Mouse (Mus musculus): Measurements from ENCODE around the gene Ankrd28. TPM values are rescaled to one million over a fixed set of nuclear protein-coding genes. Genes with fewer than 3 reads are reported as not detected.

Gene Ankrd28
- polyA plus RNA-seq, 1 experiment from 2014 or later = 7.9 TPM

- Histone ChIP-seq H3K4me1 (ENCODE audit: control insufficient read depth, insufficient read depth, low read length) (peaks cover 17% of the 10 kb centered on the region), H3K9me3 (replicated peaks; ENCODE audit: control insufficient read depth, low read length) (no peaks in the 10 kb centered on the region), H3K36me3 (ENCODE audit: control insufficient read depth, insufficient read depth, low read length) (no peaks in the 10 kb centered on the region), H3K4me3 (ENCODE audit: low read depth, low read length) (no peak overlapping the region), H3K27me3 (ENCODE audit: control insufficient read depth, insufficient read depth, low read length) (no peaks in the 10 kb centered on the region), H3K4me2 (no peak overlapping the region), H3K9ac (ENCODE audit: low read depth, low read length) (no peak overlapping the region), H3K27ac (ENCODE audit: low read depth, low read length) (no peak overlapping the region)
- ATAC-seq (replicated peaks; ENCODE audit: insufficient number of reproducible peaks, low FRiP score, low TSS enrichment) = no peak
- WGBS (ENCODE audit: insufficient replicate concordance) = 74% methylated on average over 5 of the region's 5 CpGs
Observed at GRCm38 (mm10) chr14:31784975-31785374, 45.5 kb downstream of the Ankrd28 start.

- Histone ChIP-seq H3K4me3 (ENCODE audit: low read depth, low read length) (no peak overlapping the region), H3K9me3 (replicated peaks; ENCODE audit: control insufficient read depth, low read length) (no peaks in the 10 kb centered on the region), H3K36me3 (ENCODE audit: control insufficient read depth, insufficient read depth, low read length) (no peaks in the 10 kb centered on the region), H3K9ac (ENCODE audit: low read depth, low read length) (peak overlapping the region; percentile 31; the same call in 1 of the 2 replicates), H3K27me3 (ENCODE audit: control insufficient read depth, insufficient read depth, low read length) (no peaks in the 10 kb centered on the region), H3K4me2 (peak overlapping the region; percentile 40), H3K27ac (ENCODE audit: low read depth, low read length) (peak overlapping the region; percentile 64), H3K4me1 (ENCODE audit: control insufficient read depth, insufficient read depth, low read length) (peaks cover 13% of the 10 kb centered on the region)
- ATAC-seq (replicated peaks; ENCODE audit: insufficient number of reproducible peaks, low FRiP score, low TSS enrichment) = no peak
- 52% methylated on average over 11 of the region's 11 CpGs for WGBS (ENCODE audit: insufficient replicate concordance)
Observed at GRCm38 (mm10) chr14:31781309-31782049, 49.0 kb downstream of the Ankrd28 start.

- Histone ChIP-seq H3K4me2 (0 out of 2 replicates have a peak overlapping the region, but pooled peaks have one; percentile 40), H3K9ac (ENCODE audit: low read depth, low read length) (no peak overlapping the region), H3K27me3 (ENCODE audit: control insufficient read depth, insufficient read depth, low read length) (no peaks in the 10 kb centered on the region), H3K4me1 (ENCODE audit: control insufficient read depth, insufficient read depth, low read length) (peaks cover 13% of the 10 kb centered on the region), H3K9me3 (replicated peaks; ENCODE audit: control insufficient read depth, low read length) (no peaks in the 10 kb centered on the region), H3K36me3 (ENCODE audit: control insufficient read depth, insufficient read depth, low read length) (no peaks in the 10 kb centered on the region), H3K4me3 (ENCODE audit: low read depth, low read length) (no peak overlapping the region), H3K27ac (ENCODE audit: low read depth, low read length) (peak overlapping the region; percentile 64)
- WGBS (ENCODE audit: insufficient replicate concordance) = 80% methylated on average over 11 of the region's 11 CpGs
- no peak for ATAC-seq (replicated peaks; ENCODE audit: insufficient number of reproducible peaks, low FRiP score, low TSS enrichment)
Observed at GRCm38 (mm10) chr14:31780412-31781233, 49.8 kb downstream of the Ankrd28 start.

GRCm38 (mm10) chr14:31773518-31773917 is 56.9 kb downstream of the Ankrd28 start:
- WGBS (ENCODE audit: insufficient replicate concordance) = 90% methylated on average over 4 of the region's 4 CpGs
- H3K36me3 ChIP-seq (ENCODE audit: control insufficient read depth, insufficient read depth, low read length) = no peaks in the 10 kb centered on the region

GRCm38 (mm10) chr14:31772251-31772650 is 58.2 kb downstream of the Ankrd28 start:
- no peaks in the 10 kb centered on the region for H3K9me3 ChIP-seq (replicated peaks; ENCODE audit: control insufficient read depth, low read length)
- H3K36me3 ChIP-seq (ENCODE audit: control insufficient read depth, insufficient read depth, low read length) = no peaks in the 10 kb centered on the region
- no peak overlapping the region for H3K4me2 ChIP-seq
- peaks cover 9% of the 10 kb centered on the region; the same call in 1 of the 2 replicates for H3K4me1 ChIP-seq (ENCODE audit: control insufficient read depth, insufficient read depth, low read length)
- no peaks in the 10 kb centered on the region for H3K27me3 ChIP-seq (ENCODE audit: control insufficient read depth, insufficient read depth, low read length)
- H3K4me3 ChIP-seq (ENCODE audit: low read depth, low read length) = no peak overlapping the region
- no peak for ATAC-seq (replicated peaks; ENCODE audit: insufficient number of reproducible peaks, low FRiP score, low TSS enrichment)
- H3K27ac ChIP-seq (ENCODE audit: low read depth, low read length) = no peak overlapping the region
- H3K9ac ChIP-seq (ENCODE audit: low read depth, low read length) = no peak overlapping the region

More at GRCm38 (mm10) chr14:31773518-31773917, 56.9 kb downstream of the Ankrd28 start:
- Histone ChIP-seq H3K9ac (ENCODE audit: low read depth, low read length) (no peak overlapping the region), H3K9me3 (replicated peaks; ENCODE audit: control insufficient read depth, low read length) (no peaks in the 10 kb centered on the region), H3K27ac (ENCODE audit: low read depth, low read length) (no peak overlapping the region), H3K4me1 (ENCODE audit: control insufficient read depth, insufficient read depth, low read length) (peaks cover 9% of the 10 kb centered on the region; the same call in 1 of the 2 replicates), H3K27me3 (ENCODE audit: control insufficient read depth, insufficient read depth, low read length) (no peaks in the 10 kb centered on the region), H3K4me3 (ENCODE audit: low read depth, low read length) (no peak overlapping the region), H3K4me2 (no peak overlapping the region)
- ATAC-seq (replicated peaks; ENCODE audit: insufficient number of reproducible peaks, low FRiP score, low TSS enrichment) = no peak

- H3K27ac ChIP-seq (ENCODE audit: low read depth, low read length) = no peak overlapping the region
- no peaks in the 10 kb centered on the region for H3K36me3 ChIP-seq (ENCODE audit: control insufficient read depth, insufficient read depth, low read length)
- ATAC-seq (replicated peaks; ENCODE audit: insufficient number of reproducible peaks, low FRiP score, low TSS enrichment) = no peak
- no peaks in the 10 kb centered on the region for H3K27me3 ChIP-seq (ENCODE audit: control insufficient read depth, insufficient read depth, low read length)
- 77% methylated on average over 3 of the region's 3 CpGs for WGBS (ENCODE audit: insufficient replicate concordance)
- H3K4me1 ChIP-seq (ENCODE audit: control insufficient read depth, insufficient read depth, low read length) = peaks cover 9% of the 10 kb centered on the region; the same call in 1 of the 2 replicates
- no peak overlapping the region for H3K4me2 ChIP-seq
- no peak overlapping the region for H3K9ac ChIP-seq (ENCODE audit: low read depth, low read length)
- H3K4me3 ChIP-seq (ENCODE audit: low read depth, low read length) = no peak overlapping the region
- no peaks in the 10 kb centered on the region for H3K9me3 ChIP-seq (replicated peaks; ENCODE audit: control insufficient read depth, low read length)
Observed at GRCm38 (mm10) chr14:31768531-31768930, 61.9 kb downstream of the Ankrd28 start.

- WGBS (ENCODE audit: insufficient replicate concordance) = 81% methylated on average over 2 of the region's 2 CpGs
Observed at GRCm38 (mm10) chr14:31764083-31764482, 66.4 kb downstream of the Ankrd28 start.

GRCm38 (mm10) chr14:31761727-31762126 is 68.7 kb downstream of the Ankrd28 start:
- Histone ChIP-seq H3K27ac (ENCODE audit: low read depth, low read length) (no peak overlapping the region), H3K36me3 (ENCODE audit: control insufficient read depth, insufficient read depth, low read length) (no peaks in the 10 kb centered on the region), H3K27me3 (ENCODE audit: control insufficient read depth, insufficient read depth, low read length) (no peaks in the 10 kb centered on the region), H3K4me3 (ENCODE audit: low read depth, low read length) (no peak overlapping the region), H3K4me1 (ENCODE audit: control insufficient read depth, insufficient read depth, low read length) (no peaks in the 10 kb centered on the region), H3K9ac (ENCODE audit: low read depth, low read length) (no peak overlapping the region), H3K9me3 (replicated peaks; ENCODE audit: control insufficient read depth, low read length) (no peaks in the 10 kb centered on the region), H3K4me2 (no peak overlapping the region)
- 85% methylated on average over 7 of the region's 7 CpGs for WGBS (ENCODE audit: insufficient replicate concordance)
- ATAC-seq (replicated peaks; ENCODE audit: insufficient number of reproducible peaks, low FRiP score, low TSS enrichment) = no peak

More at GRCm38 (mm10) chr14:31764083-31764482, 66.4 kb downstream of the Ankrd28 start:
- no peak overlapping the region for H3K4me2 ChIP-seq
- H3K9ac ChIP-seq (ENCODE audit: low read depth, low read length) = no peak overlapping the region
- H3K4me1 ChIP-seq (ENCODE audit: control insufficient read depth, insufficient read depth, low read length) = no peaks in the 10 kb centered on the region
- no peak overlapping the region for H3K27ac ChIP-seq (ENCODE audit: low read depth, low read length)
- H3K36me3 ChIP-seq (ENCODE audit: control insufficient read depth, insufficient read depth, low read length) = no peaks in the 10 kb centered on the region
- H3K4me3 ChIP-seq (ENCODE audit: low read depth, low read length) = no peak overlapping the region
- H3K27me3 ChIP-seq (ENCODE audit: control insufficient read depth, insufficient read depth, low read length) = no peaks in the 10 kb centered on the region
- H3K9me3 ChIP-seq (replicated peaks; ENCODE audit: control insufficient read depth, low read length) = no peaks in the 10 kb centered on the region
- no peak for ATAC-seq (replicated peaks; ENCODE audit: insufficient number of reproducible peaks, low FRiP score, low TSS enrichment)
